Mouse (Mus musculus) cerebellum, postnatal 14 days (tissue): ENCODE measurements around the gene Chpf2.

Source experiments
- DNase-seq, 2 experiments: peaks; one replicate each; pipeline ENCODE4 v3.0.0; 2021; ENCODE audit warnings: mixed read lengths in 2 of 2

Chpf2 gene

GRCm38 (mm10) chr5:24591796-24592470, 5.4 kb downstream of the Chpf2 start:
- peak in 1 of 2 experiments; percentile 31 for DNase-seq

- peak in 1 of 2 experiments; percentile 24 for DNase-seq
These were observed 6.1 kb downstream of the Chpf2 start for GRCm38 (mm10) chr5:24592471-24593160.

GRCm38 (mm10) chr5:24593230-24593629, 6.7 kb downstream of the Chpf2 start:
- DNase-seq = peak in 1 of 2 experiments; percentile 6

- peak in 1 of 2 experiments; percentile 36 for DNase-seq
These were observed 7.4 kb downstream of the Chpf2 start for GRCm38 (mm10) chr5:24593928-24594327.

- no peak for DNase-seq
These were observed 7.8 kb downstream of the Chpf2 start for GRCm38 (mm10) chr5:24594346-24594745.

- DNase-seq = peak in 1 of 2 experiments; percentile 6
These were observed 8.7 kb downstream of the Chpf2 start for GRCm38 (mm10) chr5:24595261-24595660.

GRCm38 (mm10) chr5:24595786-24596380, 9.3 kb downstream of the Chpf2 start:
- peak; percentile 26 to 36 for DNase-seq

- peak; percentile 69 to 76 for DNase-seq
These were observed 10.1 kb downstream of the Chpf2 start for GRCm38 (mm10) chr5:24596519-24597171.

- peak; percentile 87 to 90 for DNase-seq
These were observed 10.7 kb downstream of the Chpf2 start for GRCm38 (mm10) chr5:24597221-24597728.

- peak; percentile 75 to 90 for DNase-seq
These were observed 11.5 kb downstream of the Chpf2 start for GRCm38 (mm10) chr5:24597901-24598569.

GRCm38 (mm10) chr5:24598570-24599006, 12.0 kb downstream of the Chpf2 start:
- DNase-seq = peak; percentile 75 to 82

GRCm38 (mm10) chr5:24599137-24599536, 12.6 kb downstream of the Chpf2 start:
- DNase-seq = peak; percentile 44 to 59

- peak; percentile 10 to 31 for DNase-seq
These were observed 13.7 kb downstream of the Chpf2 start for GRCm38 (mm10) chr5:24600236-24600635.

GRCm38 (mm10) chr5:24601071-24601835, 14.7 kb downstream of the Chpf2 start:
- peak; percentile 59 to 63 for DNase-seq

- peak; percentile 78 to 83 for DNase-seq
These were observed 15.6 kb downstream of the Chpf2 start for GRCm38 (mm10) chr5:24601911-24602750.

- DNase-seq = peak; percentile 78 to 84
These were observed 16.3 kb downstream of the Chpf2 start for GRCm38 (mm10) chr5:24602751-24603343.

GRCm38 (mm10) chr5:24603431-24604010, 17.0 kb downstream of the Chpf2 start:
- DNase-seq = peak; percentile 46 to 51

- no peak for DNase-seq
These were observed 17.6 kb downstream of the Chpf2 start for GRCm38 (mm10) chr5:24604080-24604655.

- DNase-seq = peak; percentile 87 to 88
These were observed 18.1 kb downstream of the Chpf2 start for GRCm38 (mm10) chr5:24604656-24605100.
